Mouse (Mus musculus) hindbrain, embryonic 10.5 days (tissue): Measurements from ENCODE around the gene Atp6v0a4. TPM values are rescaled to one million over a fixed set of nuclear protein-coding genes. Genes with fewer than 3 reads are reported as not detected.

Experiments
- DNase-seq: peaks from one replicate; pipeline ENCODE4 v3.0.0-alpha.2; 2017; ENCODE audit warnings: low spot score
- H3K27ac ChIP-seq: fragments of 300-500 bp; sonication (generic); 2 replicates; pipeline ENCODE4 v1.5.1; 2016; ENCODE audit warnings: mild to moderate bottlenecking, moderate library complexity
- H3K27me3 ChIP-seq: fragments of 300-500 bp; sonication (generic); 2 replicates; pipeline ENCODE4 v1.6.1; 2016; ENCODE audit warnings: mild to moderate bottlenecking; ENCODE audit not compliant: poor library complexity, insufficient read depth, severe bottlenecking
- H3K36me3 ChIP-seq: fragments of 300-500 bp; sonication (generic); 2 replicates; pipeline ENCODE4 v1.6.1; 2016; ENCODE audit warnings: mild to moderate bottlenecking, moderate library complexity
- H3K4me1 ChIP-seq: fragments of 300-500 bp; sonication (generic); replicated peaks from 2 replicates; pipeline ENCODE4 v1.6.1; 2016; ENCODE audit warnings: mild to moderate bottlenecking
- H3K4me3 ChIP-seq: fragments of 300-500 bp; sonication (generic); 2 replicates; pipeline ENCODE4 v1.5.1; 2016; ENCODE audit warnings: mild to moderate bottlenecking, moderate library complexity
- H3K9me3 ChIP-seq: fragments of 300-500 bp; sonication (generic); 2 replicates; pipeline ENCODE4 v1.6.1; 2016; ENCODE audit warnings: mild to moderate bottlenecking, moderate library complexity
- WGBS: fragments of 180-500 bp; shearing (Covaris S2); methylation state at CpG from one replicate; pipeline ENCODE4 v1.1.7; 2016; 5-methylcytosine and 5-hydroxymethylcytosine counted together
- polyA plus RNA-seq: library from polyadenylated mRNA; unstranded; fragments of >200 nt; fragmentation: Nextera tagmentation; extraction: Ambion mirVana; gene quantifications from 2 replicates; pipeline ENCODE4 v1.2.1, GENCODE M21; 2016

The Atp6v0a4 gene
- polyA plus RNA-seq, 1 experiment from 2014 or later: not detected

DNA sequence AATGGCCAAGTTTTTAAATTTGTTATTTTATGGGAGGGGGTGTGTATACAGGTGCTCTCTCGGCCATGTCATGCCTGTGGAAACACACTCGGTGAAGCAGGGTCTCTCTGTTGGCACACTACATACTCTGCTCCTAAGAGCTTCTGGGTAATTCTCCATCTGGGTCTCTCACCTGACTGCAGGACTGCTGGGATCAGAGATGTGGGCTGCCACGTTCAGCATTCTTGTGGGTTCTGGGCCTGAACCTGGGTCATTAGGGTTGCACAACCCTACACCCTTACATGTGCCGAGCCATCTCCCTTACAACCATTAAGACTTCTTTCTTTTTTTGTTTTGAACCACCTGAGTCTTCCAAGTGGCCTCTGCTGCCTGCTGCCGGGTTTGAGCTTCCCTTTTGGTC, 2.5 kb downstream of the Atp6v0a4 start:
- H3K36me3 ChIP-seq: peaks cover 33% of the 10 kb centered on the region
- no peaks in the 10 kb centered on the region for H3K9me3 ChIP-seq
- 89% methylated on average over 5 of the region's 5 CpGs for WGBS
- no peak overlapping the region for H3K27ac ChIP-seq
- no peak overlapping the region for H3K4me3 ChIP-seq
- H3K4me1 ChIP-seq: peaks cover 7% of the 10 kb centered on the region; the same call in 1 of the 2 replicates
- no peak for DNase-seq
- no peaks in the 10 kb centered on the region for H3K27me3 ChIP-seq

DNA sequence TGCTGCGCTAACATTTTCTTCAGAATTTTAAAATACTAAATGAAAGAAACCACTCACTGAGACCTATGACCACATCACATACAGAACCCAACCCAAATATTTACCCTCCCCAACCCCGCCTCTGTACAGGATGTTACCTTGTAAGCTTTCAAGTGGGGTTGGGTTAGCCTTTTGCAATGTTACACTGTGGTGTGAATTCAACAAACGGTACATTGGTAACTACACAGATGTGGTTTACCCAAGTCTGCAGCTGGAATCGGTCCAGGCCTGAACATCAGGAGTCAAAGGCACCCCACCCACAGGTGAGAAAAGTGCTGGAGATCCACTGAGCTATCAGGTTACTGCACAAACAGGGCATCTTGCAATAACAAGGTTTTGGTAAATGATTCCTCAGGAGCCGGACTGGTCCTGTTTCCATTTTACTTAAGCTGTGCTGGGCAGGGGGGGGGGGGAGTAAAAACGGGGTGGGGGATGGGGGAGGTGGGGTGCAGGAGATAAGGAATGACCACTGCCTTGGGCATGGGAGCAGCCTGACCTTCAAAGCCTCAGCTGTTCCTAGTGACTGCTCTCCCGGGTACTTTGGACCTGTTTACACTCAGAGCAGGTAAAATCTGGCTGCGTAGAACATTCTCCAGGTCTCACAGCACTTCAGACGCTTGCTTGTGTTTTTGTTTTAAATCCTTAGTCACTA, 3.6 kb downstream of the Atp6v0a4 start:
- H3K9me3 ChIP-seq: no peaks in the 10 kb centered on the region
- peaks cover 7% of the 10 kb centered on the region; the same call in 1 of the 2 replicates for H3K4me1 ChIP-seq
- 74% methylated on average over 9 of the region's 9 CpGs for WGBS
- H3K27ac ChIP-seq: no peak overlapping the region
- H3K27me3 ChIP-seq: no peaks in the 10 kb centered on the region
- no peak overlapping the region for H3K4me3 ChIP-seq
- peaks cover 22% of the 10 kb centered on the region for H3K36me3 ChIP-seq
- DNase-seq: no peak

DNA sequence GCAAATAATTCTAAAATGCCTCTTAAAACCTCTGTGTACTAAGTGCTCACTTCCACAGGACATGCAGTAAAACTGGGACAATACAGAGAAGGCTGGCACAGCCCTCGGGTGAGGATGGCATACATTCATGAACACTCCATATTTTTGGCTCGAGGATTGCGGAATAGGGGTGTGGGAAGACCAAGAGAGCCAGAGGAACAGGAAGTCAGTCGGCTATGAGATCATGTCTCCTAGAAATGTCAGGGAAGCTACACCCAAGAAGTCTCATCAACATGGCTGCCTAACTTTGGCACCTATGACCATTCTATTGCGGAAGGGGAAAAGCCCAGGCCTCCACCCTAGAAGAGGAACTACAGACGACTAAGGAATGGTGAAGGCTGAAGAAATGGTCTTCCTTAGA, 6.0 kb downstream of the Atp6v0a4 start:
- H3K36me3 ChIP-seq: no peaks in the 10 kb centered on the region
- H3K4me1 ChIP-seq: peaks cover 7% of the 10 kb centered on the region; the same call in 1 of the 2 replicates
- DNase-seq: no peak
- H3K27me3 ChIP-seq: no peaks in the 10 kb centered on the region
- H3K4me3 ChIP-seq: no peak overlapping the region
- no peaks in the 10 kb centered on the region for H3K9me3 ChIP-seq
- WGBS: 91% methylated on average over 6 of the region's 6 CpGs
- H3K27ac ChIP-seq: no peak overlapping the region

DNA sequence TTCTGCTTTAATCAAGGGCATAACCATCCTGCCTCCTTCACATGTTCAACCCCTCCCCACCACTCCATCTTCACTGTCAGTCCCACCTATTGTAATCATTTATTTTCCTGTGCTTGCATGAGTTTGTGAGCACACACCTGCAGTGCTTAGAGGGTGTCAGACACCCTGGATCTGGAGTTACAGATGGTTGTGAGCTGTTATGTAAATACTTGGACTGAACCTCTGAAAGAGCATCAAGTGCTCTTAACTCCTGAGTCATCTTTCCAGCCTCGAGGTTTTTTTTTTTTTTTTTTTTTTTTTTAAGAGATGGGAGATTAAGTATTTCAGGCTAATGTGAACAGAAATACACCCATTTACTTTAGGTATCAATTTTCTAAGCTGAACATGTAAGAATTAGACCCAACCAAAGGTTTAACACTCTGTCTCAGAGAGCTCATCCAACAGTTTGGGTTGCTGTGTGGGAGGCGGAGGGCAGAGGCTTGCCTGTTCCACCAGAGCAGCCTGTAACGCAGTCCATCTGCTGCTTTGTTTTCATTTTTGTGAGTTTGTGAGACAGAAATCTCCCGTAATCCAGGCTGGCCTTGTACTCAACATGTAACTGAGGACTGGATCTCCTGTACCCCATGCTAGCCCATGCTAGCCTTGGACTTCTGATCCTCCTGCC, 8.1 kb downstream of the Atp6v0a4 start:
- 73% methylated on average over 4 of the region's 4 CpGs for WGBS
- Histone ChIP-seq H3K9me3 (no peaks in the 10 kb centered on the region), H3K36me3 (no peaks in the 10 kb centered on the region), H3K27me3 (no peaks in the 10 kb centered on the region), H3K27ac (no peak overlapping the region), H3K4me1 (no peaks in the 10 kb centered on the region), H3K4me3 (no peak overlapping the region)
- DNase-seq: no peak

DNA sequence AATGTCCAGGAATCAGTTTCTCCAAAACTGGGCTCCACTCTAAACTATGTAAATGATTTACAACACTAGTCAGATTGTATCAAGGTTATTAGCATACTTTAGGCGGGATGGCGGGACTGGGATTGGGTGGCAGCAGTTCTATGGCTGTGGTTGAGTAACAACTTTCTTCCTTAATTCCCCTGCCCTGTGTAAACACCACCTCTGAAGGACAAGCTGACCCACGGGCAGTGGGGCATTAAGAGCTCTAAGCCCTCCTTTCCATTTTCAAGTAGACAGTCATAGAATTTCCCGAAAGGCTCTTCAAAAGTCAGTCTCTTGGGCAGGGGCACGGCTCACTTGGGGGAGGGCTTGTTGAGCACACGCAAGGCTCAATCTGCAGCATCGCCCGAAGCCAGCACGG, 13.5 kb downstream of the Atp6v0a4 start:
- DNase-seq: no peak
- Histone ChIP-seq H3K27me3 (peaks cover 8% of the 10 kb centered on the region; the same call in 1 of the 2 replicates), H3K4me3 (no peak overlapping the region), H3K9me3 (no peaks in the 10 kb centered on the region), H3K27ac (no peak overlapping the region), H3K4me1 (peaks cover 10% of the 10 kb centered on the region; the same call in 1 of the 2 replicates), H3K36me3 (no peaks in the 10 kb centered on the region)
- 84% methylated on average over 9 of the region's 9 CpGs for WGBS

DNA sequence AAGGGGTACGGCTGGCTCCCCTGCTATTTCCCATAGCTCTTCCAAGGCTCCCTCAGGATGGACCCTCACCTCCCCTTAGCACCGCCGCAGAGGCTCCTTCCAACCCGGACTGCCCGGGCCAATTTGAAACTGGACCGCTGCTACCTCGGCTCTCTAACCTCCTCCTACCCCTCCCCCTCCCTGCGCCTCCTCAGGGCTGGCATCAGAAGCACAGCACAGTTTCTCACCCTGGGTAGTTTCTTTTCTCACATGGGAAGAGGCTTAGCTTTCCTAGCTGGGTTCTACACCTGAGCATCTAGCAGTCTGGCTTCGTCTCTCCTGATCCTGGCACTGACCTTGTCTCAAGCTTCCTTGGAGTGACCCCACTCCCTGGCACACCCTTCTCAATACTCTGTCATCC, 14.5 kb downstream of the Atp6v0a4 start:
- H3K4me1 ChIP-seq: peaks cover 10% of the 10 kb centered on the region; the same call in 1 of the 2 replicates
- no peak for DNase-seq
- WGBS: 12% methylated on average over 9 of the region's 9 CpGs
- peaks cover 8% of the 10 kb centered on the region; the same call in 1 of the 2 replicates for H3K27me3 ChIP-seq
- no peak overlapping the region for H3K4me3 ChIP-seq
- H3K36me3 ChIP-seq: no peaks in the 10 kb centered on the region
- H3K9me3 ChIP-seq: no peaks in the 10 kb centered on the region
- no peak overlapping the region for H3K27ac ChIP-seq

DNA sequence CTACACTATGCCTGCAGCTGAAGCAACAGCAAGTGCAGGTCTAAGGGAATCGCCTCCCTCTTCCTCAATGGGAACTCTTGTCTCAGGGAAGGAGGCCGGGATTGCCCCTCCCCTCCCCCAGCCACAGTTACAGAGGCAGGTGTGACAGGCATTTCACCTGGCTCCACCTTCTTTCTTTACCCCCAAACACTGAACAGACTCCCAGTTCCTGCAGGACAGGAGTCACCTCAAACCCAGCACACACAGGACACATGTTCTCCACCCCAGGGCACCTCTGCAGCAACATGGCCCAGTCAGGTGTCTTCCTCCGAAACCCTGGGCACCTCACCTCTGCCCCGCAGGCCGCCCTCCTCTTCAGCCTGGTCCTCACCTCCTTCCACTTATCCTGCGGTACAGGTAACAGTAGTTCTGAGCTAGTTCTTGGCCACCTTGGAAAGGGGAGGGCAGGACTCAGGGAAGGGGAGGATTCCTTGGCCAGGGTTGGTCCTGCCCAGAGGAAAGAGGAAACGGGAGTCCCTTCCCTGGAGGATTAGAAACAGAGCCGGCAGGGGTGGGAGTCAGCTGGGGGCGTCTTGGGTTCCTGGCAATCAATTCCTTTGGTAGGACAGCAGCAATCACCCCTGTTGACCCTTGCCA, 15.1 kb downstream of the Atp6v0a4 start, which contains the start of gene Tmem213:
Gene Tmem213, plus strand, starts transcription at position 96 of the 636 bp plus-strand sequence.
- Histone ChIP-seq H3K27me3 (peaks cover 8% of the 10 kb centered on the region; the same call in 1 of the 2 replicates), H3K4me3 (no peak within 1 kb of the TSS), H3K9me3 (no peaks in the 10 kb centered on the region), H3K36me3 (no peaks in the 10 kb centered on the region), H3K4me1 (peaks cover 10% of the 10 kb centered on the region; the same call in 1 of the 2 replicates), H3K27ac (no peak within 1 kb of the TSS)
- 26% methylated on average over 9 of the region's 9 CpGs for WGBS
- no peak for DNase-seq

DNA sequence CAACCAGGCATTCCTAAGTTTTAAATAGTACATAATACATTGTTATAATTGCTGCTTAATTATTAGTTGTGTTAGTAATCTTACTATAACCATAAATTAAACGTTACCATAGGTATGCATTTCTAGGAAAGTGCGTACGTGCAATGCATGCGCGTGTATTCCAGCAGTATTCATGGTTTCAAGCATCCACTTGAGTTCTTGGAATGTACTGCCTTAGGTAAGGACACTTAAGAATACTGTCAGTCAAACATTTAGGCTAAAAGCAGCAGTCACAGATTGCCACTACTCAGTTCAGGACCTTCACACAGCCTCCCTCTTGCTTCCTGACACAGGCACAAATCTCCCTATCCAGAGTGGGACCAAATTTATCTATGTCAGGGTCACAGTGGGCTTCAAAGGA, 15.9 kb downstream of the Atp6v0a4 start:
- no peak overlapping the region for H3K27ac ChIP-seq
- DNase-seq: no peak
- no peaks in the 10 kb centered on the region for H3K36me3 ChIP-seq
- WGBS: 92% methylated on average over 5 of the region's 5 CpGs
- no peak overlapping the region for H3K4me3 ChIP-seq
- peaks cover 8% of the 10 kb centered on the region; the same call in 1 of the 2 replicates for H3K27me3 ChIP-seq
- peaks cover 15% of the 10 kb centered on the region for H3K4me1 ChIP-seq
- no peaks in the 10 kb centered on the region for H3K9me3 ChIP-seq

DNA sequence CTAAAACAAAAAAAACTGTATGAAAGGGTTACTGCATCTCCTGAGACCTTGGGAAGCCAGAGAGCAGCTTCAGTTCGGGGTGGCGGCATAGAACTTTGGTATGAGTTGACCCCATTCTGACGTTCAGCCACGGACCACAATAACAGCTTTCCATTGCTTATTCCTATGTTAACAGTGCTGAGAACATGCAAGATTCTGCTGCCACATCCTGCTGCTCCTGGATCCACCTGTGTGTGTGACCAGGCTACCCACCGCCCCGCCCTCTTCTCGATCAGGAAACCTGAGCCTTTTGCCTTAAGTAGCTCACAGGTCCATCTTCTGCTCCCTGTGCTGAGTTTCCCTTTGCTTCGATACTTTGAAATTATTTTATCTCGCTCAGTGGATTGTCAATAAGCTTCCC, 18.5 kb downstream of the Atp6v0a4 start:
- DNase-seq: no peak
- Histone ChIP-seq H3K36me3 (no peaks in the 10 kb centered on the region), H3K9me3 (no peaks in the 10 kb centered on the region), H3K27ac (no peak overlapping the region), H3K27me3 (peaks cover 8% of the 10 kb centered on the region; the same call in 1 of the 2 replicates), H3K4me1 (peaks cover 15% of the 10 kb centered on the region), H3K4me3 (no peak overlapping the region)
- WGBS: 88% methylated on average over 9 of the region's 9 CpGs

DNA sequence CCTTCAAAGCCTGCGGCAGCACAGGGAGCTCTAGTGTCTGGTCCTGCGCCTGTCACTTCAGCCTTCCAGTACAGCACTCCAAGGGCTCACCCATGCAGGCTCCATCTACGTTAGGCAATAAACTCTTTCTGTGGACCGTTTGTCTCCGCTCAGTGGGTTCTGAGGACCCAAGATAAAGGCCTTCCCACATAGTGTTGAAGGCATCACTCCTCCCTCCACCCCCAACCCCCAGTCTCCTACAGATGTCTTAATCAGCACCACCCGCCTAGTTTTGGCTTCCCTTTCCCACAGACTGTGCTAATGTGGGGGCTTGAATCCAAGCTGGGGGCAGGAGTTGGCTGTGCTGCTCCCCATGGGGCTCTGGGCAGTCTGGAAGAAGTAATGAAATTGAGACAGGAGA, 20.6 kb downstream of the Atp6v0a4 start:
- Histone ChIP-seq H3K27me3 (no peaks in the 10 kb centered on the region), H3K4me1 (peaks cover 5% of the 10 kb centered on the region), H3K4me3 (no peak overlapping the region), H3K9me3 (no peaks in the 10 kb centered on the region), H3K27ac (no peak overlapping the region), H3K36me3 (no peaks in the 10 kb centered on the region)
- DNase-seq: no peak
- 56% methylated on average over 6 of the region's 6 CpGs for WGBS

DNA sequence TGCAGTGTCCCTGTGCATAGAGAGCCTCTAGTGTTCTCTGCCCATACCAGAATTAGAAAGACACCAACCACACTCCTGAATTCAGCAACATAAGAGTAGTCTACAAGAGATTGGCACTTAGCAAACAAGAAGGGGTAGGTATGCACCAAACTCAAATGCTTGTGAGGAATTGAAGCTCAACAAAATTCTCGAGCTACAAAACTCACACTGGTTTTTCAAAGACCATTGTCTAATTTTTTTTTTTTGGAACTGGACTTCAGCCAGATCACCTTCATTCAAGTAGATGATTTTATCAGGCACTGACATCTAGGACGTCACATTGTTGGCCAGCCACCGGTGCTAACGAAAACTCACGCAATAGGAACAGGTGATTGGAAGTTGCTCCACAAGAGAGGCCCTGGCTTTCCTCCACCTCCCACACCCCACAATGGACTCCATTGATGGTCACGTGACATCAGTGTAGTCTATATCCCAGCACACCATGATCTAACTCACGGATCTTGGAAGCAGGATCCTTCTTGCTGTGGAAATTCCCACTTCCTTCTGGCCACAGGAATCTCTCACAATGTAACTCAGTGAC, 22.1 kb downstream of the Atp6v0a4 start:
- Histone ChIP-seq H3K36me3 (no peaks in the 10 kb centered on the region), H3K4me1 (peaks cover 5% of the 10 kb centered on the region), H3K4me3 (no peak overlapping the region), H3K27me3 (no peaks in the 10 kb centered on the region), H3K9me3 (0 out of 2 replicates have a peak, but pooled peaks cover 3% of the 10 kb centered on the region), H3K27ac (no peak overlapping the region)
- WGBS: 90% methylated on average over 7 of the region's 7 CpGs
- DNase-seq: no peak

DNA sequence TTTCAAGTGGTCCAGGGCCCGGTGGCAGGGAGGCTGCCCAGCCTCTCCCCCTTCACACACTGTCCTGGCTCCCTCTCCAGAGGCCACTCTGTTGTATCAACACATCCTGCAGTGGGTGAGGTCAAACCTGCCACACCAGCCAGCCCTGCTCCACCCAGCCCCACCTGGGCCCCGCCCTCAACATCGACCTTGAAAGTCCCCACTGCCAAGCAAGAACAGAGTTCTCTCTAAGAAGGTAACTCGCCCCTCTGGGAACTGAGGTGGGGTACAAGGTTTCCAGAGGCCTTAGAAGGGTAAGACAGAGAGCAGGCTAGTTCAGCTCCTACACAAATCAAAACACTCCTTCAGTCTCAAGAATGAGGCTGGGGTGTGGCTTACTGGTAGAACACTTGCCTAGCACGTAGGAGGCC, 27.4 kb downstream of the Atp6v0a4 start:
- Histone ChIP-seq H3K27ac (no peak overlapping the region), H3K36me3 (no peaks in the 10 kb centered on the region), H3K4me3 (no peak overlapping the region), H3K27me3 (no peaks in the 10 kb centered on the region), H3K9me3 (0 out of 2 replicates have a peak, but pooled peaks cover 3% of the 10 kb centered on the region), H3K4me1 (no peaks in the 10 kb centered on the region)
- DNase-seq: no peak
- 69% methylated on average over 5 of the region's 5 CpGs for WGBS
